Mouse (Mus musculus) C2C12 (cell line): Measurements from ENCODE around the gene Depdc5.

Experiments used
- CTCF ChIP-seq: IDR thresholded peaks from one replicate; pipeline ENCODE4 v1.5.1; 2011; ENCODE audit not compliant: control insufficient read depth, insufficient read depth, insufficient read length
- MAX ChIP-seq: IDR thresholded peaks from one replicate; pipeline ENCODE4 v1.6.1; 2011; ENCODE audit warnings: mild to moderate bottlenecking, control low read depth
- MYOD1 ChIP-seq: IDR thresholded peaks from one replicate; pipeline ENCODE4 v1.6.1; 2011; ENCODE audit warnings: low read depth; ENCODE audit not compliant: control insufficient read depth, insufficient read length
- MYOG ChIP-seq: IDR thresholded peaks from one replicate; pipeline ENCODE4 v1.6.1; 2011; ENCODE audit not compliant: control insufficient read depth, insufficient read length; ENCODE audit errors: extremely low read depth
- USF1 ChIP-seq: IDR thresholded peaks from one replicate; pipeline ENCODE4 v1.6.1; 2011; ENCODE audit warnings: low read depth, mild to moderate bottlenecking, control low read depth, moderate library complexity

DNA sequence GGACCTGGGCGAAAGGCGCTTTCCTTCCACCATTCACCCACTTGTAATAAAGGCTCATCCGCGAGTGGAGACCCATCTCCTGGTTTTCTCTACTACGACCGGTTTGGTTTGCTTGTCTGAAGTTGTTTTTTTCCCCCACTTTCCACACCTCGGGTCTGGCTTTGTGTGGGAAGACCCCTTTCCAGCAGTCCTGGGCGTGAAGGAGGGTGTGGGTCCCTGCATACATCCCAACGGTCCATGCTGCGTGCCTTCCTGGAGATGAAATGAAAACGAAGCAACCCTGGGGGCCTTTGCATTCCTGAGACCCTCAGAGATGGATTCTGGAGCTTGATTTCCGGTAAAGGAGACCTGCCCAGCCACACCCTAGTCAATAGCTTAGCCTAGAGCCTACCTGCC, 155.9 kb downstream of the Depdc5 start:
- TF ChIP-seq CTCF: no peak
- TF ChIP-seq MAX: no peak
- TF ChIP-seq USF1: no peak
- TF ChIP-seq MYOD1: no peak
- TF ChIP-seq MYOG: no peak
